Mouse (Mus musculus): ENCODE data around the gene Sgms2.

- TF ChIP-seq CTCF (IDR thresholded peaks at IDR 0.05; ENCODE audit: extremely low read depth, insufficient read length, insufficient replicate concordance, low read depth, low read length), result no peak
- no peak for TF ChIP-seq POLR2A (IDR thresholded peaks at IDR 0.05; ENCODE audit: low read depth, low read length)
These were observed 2.2 kb downstream of the Sgms2 start for GRCm38 (mm10) chr3:131488969-131489368.
